In the genomic region with DNA sequence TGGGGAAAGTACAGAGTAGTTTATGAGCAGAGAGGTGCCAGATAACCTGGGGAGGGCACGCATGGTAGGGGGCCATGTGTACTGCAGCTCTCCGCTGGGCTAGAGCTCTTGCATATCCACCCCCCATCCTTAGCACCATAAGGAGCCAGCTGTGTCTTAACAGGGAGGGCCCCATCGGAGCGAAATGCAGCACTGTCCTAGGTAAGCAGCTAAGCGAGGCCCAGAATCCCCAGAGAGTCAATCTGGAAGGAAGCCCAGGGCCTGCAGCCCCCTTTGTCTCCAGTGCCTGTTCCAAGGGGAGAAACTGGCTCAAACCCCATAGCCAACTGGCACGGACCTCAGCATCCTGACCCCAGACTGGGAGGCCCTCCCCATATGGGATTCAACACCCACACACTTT, we compare ENCODE assay signal across 20 mouse cellular contexts. TPM values are rescaled to one million over a fixed set of nuclear protein-coding genes. Genes with fewer than 3 reads are reported as not detected.
DNase-seq lines count a peak whose midpoint lies in the region; ATAC-seq lines count a peak whose summit lies in the region.
"Had no signal": no experiment of that assay in that cellular context is flagged by ENCODE, and none has a peak within 500 bp of the region (broad histone marks: within the 10 kb centered on the region; RNA-seq: fewer than 3 reads in every experiment).

No protein-coding gene starts in this region.

- ATAC-seq in hindbrain, embryonic 13.5 days (ENCODE audit: low FRiP score), result peak; percentile 59; the same call in 1 of the 2 replicates
- 0 out of 2 replicates have a peak, but pooled peaks have one; percentile 37 for ATAC-seq in midbrain, embryonic 15.5 days (replicated peaks)
- no peak for ATAC-seq in midbrain, embryonic 11.5 days (ENCODE audit: low FRiP score)
- ATAC-seq in hindbrain, embryonic 16.5 days, result peak; percentile 69
- peak; percentile 63; the same call in 1 of the 2 replicates for ATAC-seq in neural tube, embryonic 15.5 days (ENCODE audit: low FRiP score)
- ATAC-seq: liver, postnatal 0 days had no signal

- H3K4me2 ChIP-seq in hindbrain, embryonic 13.5 days, result no peak overlapping the region
- H3K4me2 ChIP-seq in midbrain, embryonic 15.5 days, result no peak overlapping the region
- H3K4me2 ChIP-seq in midbrain, embryonic 11.5 days, result no peak overlapping the region
- H3K4me2 ChIP-seq in hindbrain, embryonic 16.5 days (ENCODE audit: low read length), result no peak overlapping the region
- no peak overlapping the region for H3K4me2 ChIP-seq in neural tube, embryonic 15.5 days

- DNase-seq in hindbrain, embryonic 10.5 days (ENCODE audit: low spot score), result no peak
- DNase-seq in midbrain, embryonic 11.5 days (ENCODE audit: low spot score, missing footprints), result no peak
- DNase-seq in yolk sac, embryonic 10.5 days (ENCODE audit: low spot score), result no peak
- DNase-seq: cerebellum, adult 8-10 months; gastrocnemius, postnatal 36 days; kidney, adult 11 months; liver, postnatal 0 days; lung, postnatal 14 days; right cerebral cortex, postnatal 25 days had no signal

- H3K27me3 ChIP-seq in hindbrain, embryonic 13.5 days, result peaks cover 8% of the 10 kb centered on the region; the same call in 1 of the 2 replicates
- no peaks in the 10 kb centered on the region for H3K27me3 ChIP-seq in hindbrain, embryonic 10.5 days (ENCODE audit: insufficient read depth, poor library complexity, severe bottlenecking)
- H3K27me3 ChIP-seq in midbrain, embryonic 15.5 days (replicated peaks), result no peaks in the 10 kb centered on the region
- H3K27me3 ChIP-seq in midbrain, embryonic 11.5 days (ENCODE audit: control insufficient read depth, insufficient read depth, low read length), result no peaks in the 10 kb centered on the region
- no peaks in the 10 kb centered on the region for H3K27me3 ChIP-seq in hindbrain, embryonic 16.5 days (replicated peaks; ENCODE audit: control insufficient read depth, insufficient read depth, low read length)
- H3K27me3 ChIP-seq in neural tube, embryonic 15.5 days (replicated peaks), result no peaks in the 10 kb centered on the region
- H3K27me3 ChIP-seq: megakaryocyte, embryonic 14.5 days had no signal

- H3K27ac ChIP-seq in hindbrain, embryonic 13.5 days, result no peak overlapping the region
- no peak overlapping the region for H3K27ac ChIP-seq in hindbrain, embryonic 10.5 days
- no peak overlapping the region for H3K27ac ChIP-seq in midbrain, embryonic 15.5 days
- H3K27ac ChIP-seq in midbrain, embryonic 11.5 days (ENCODE audit: low read depth, low read length), result no peak overlapping the region
- no peak overlapping the region for H3K27ac ChIP-seq in hindbrain, embryonic 16.5 days (ENCODE audit: low read depth, low read length)
- no peak overlapping the region for H3K27ac ChIP-seq in neural tube, embryonic 15.5 days (replicated peaks)
- H3K27ac ChIP-seq: stomach, postnatal 0 days had no signal

- H3K4me1 ChIP-seq in hindbrain, embryonic 13.5 days (replicated peaks), result peaks cover 9% of the 10 kb centered on the region
- 0 out of 2 replicates have a peak, but pooled peaks cover 3% of the 10 kb centered on the region for H3K4me1 ChIP-seq in hindbrain, embryonic 10.5 days (replicated peaks)
- H3K4me1 ChIP-seq in midbrain, embryonic 15.5 days, result no peaks in the 10 kb centered on the region
- H3K4me1 ChIP-seq in midbrain, embryonic 11.5 days (ENCODE audit: control insufficient read depth, insufficient read depth, low read length), result no peaks in the 10 kb centered on the region
- peaks cover 3% of the 10 kb centered on the region; the same call in 1 of the 2 replicates for H3K4me1 ChIP-seq in hindbrain, embryonic 16.5 days (ENCODE audit: control insufficient read depth, insufficient read depth, low read depth, low read length)
- H3K4me1 ChIP-seq in neural tube, embryonic 15.5 days, result peaks cover 5% of the 10 kb centered on the region; the same call in 1 of the 2 replicates
- H3K4me1 ChIP-seq: megakaryocyte, embryonic 14.5 days had no signal

- no peak overlapping the region for H3K9ac ChIP-seq in hindbrain, embryonic 13.5 days
- H3K9ac ChIP-seq in midbrain, embryonic 15.5 days, result no peak overlapping the region
- H3K9ac ChIP-seq in midbrain, embryonic 11.5 days (ENCODE audit: low read length), result no peak overlapping the region
- H3K9ac ChIP-seq in hindbrain, embryonic 16.5 days (ENCODE audit: low read depth, low read length), result no peak overlapping the region
- no peak overlapping the region for H3K9ac ChIP-seq in neural tube, embryonic 15.5 days (replicated peaks)
- H3K9ac ChIP-seq: liver, postnatal 0 days had no signal

- H3K36me3 ChIP-seq in hindbrain, embryonic 13.5 days, result no peaks in the 10 kb centered on the region
- no peaks in the 10 kb centered on the region for H3K36me3 ChIP-seq in hindbrain, embryonic 10.5 days
- no peaks in the 10 kb centered on the region for H3K36me3 ChIP-seq in midbrain, embryonic 15.5 days (replicated peaks)
- no peaks in the 10 kb centered on the region for H3K36me3 ChIP-seq in midbrain, embryonic 11.5 days (ENCODE audit: control insufficient read depth, insufficient read depth, low read length)
- H3K36me3 ChIP-seq in hindbrain, embryonic 16.5 days (ENCODE audit: control insufficient read depth, insufficient read depth, low read length), result no peaks in the 10 kb centered on the region
- H3K36me3 ChIP-seq in neural tube, embryonic 15.5 days, result no peaks in the 10 kb centered on the region

- whole genome bisulfite sequencing in hindbrain, embryonic 13.5 days, result 41% methylated on average over 6 of the region's 6 CpGs
- 65% methylated on average over 6 of the region's 6 CpGs for WGBS in hindbrain, embryonic 10.5 days
- 50% methylated on average over 6 of the region's 6 CpGs for WGBS in midbrain, embryonic 15.5 days
- 59% methylated on average over 6 of the region's 6 CpGs for WGBS in midbrain, embryonic 11.5 days
- WGBS in hindbrain, embryonic 16.5 days, result 30% methylated on average over 6 of the region's 6 CpGs
- WGBS in neural tube, embryonic 15.5 days, result 39% methylated on average over 6 of the region's 6 CpGs

- no peaks in the 10 kb centered on the region for H3K9me3 ChIP-seq in hindbrain, embryonic 13.5 days
- H3K9me3 ChIP-seq in hindbrain, embryonic 10.5 days, result no peaks in the 10 kb centered on the region
- no peaks in the 10 kb centered on the region for H3K9me3 ChIP-seq in midbrain, embryonic 15.5 days
- no peaks in the 10 kb centered on the region for H3K9me3 ChIP-seq in midbrain, embryonic 11.5 days (ENCODE audit: control insufficient read depth, low read length)
- no peaks in the 10 kb centered on the region for H3K9me3 ChIP-seq in hindbrain, embryonic 16.5 days (ENCODE audit: control insufficient read depth, low read length)
- H3K9me3 ChIP-seq in neural tube, embryonic 15.5 days (replicated peaks), result no peaks in the 10 kb centered on the region
- H3K9me3 ChIP-seq: megakaryocyte, embryonic 14.5 days had no signal

- no peak overlapping the region for H3K4me3 ChIP-seq in hindbrain, embryonic 13.5 days
- no peak overlapping the region for H3K4me3 ChIP-seq in hindbrain, embryonic 10.5 days
- no peak overlapping the region for H3K4me3 ChIP-seq in midbrain, embryonic 15.5 days
- H3K4me3 ChIP-seq in midbrain, embryonic 11.5 days (ENCODE audit: low read depth, low read length), result no peak overlapping the region
- no peak overlapping the region for H3K4me3 ChIP-seq in hindbrain, embryonic 16.5 days (ENCODE audit: low read length)
- no peak overlapping the region for H3K4me3 ChIP-seq in neural tube, embryonic 15.5 days (replicated peaks)
- H3K4me3 ChIP-seq: megakaryocyte, embryonic 14.5 days had no signal

RNA-seq across cellular contexts. Expression of a gene that starts 23.3 kb away (rescaled TPM):
- 0.58 and 0.75 TPM in 2 replicates for polyA plus RNA-seq in hindbrain, embryonic 13.5 days (2015; fragmentation: Nextera tagmentation; extraction: Ambion mirVana)
- polyA plus RNA-seq in hindbrain, embryonic 10.5 days (2016; fragmentation: Nextera tagmentation; extraction: Ambion mirVana), result 0.09 TPM in 1 of 2 replicates, not detected in the other
- polyA plus RNA-seq in midbrain, embryonic 15.5 days (2015; fragmentation: Nextera tagmentation; extraction: Ambion mirVana), result 0.61 and 1.2 TPM in 2 replicates
- polyA plus RNA-seq in midbrain, embryonic 11.5 days (2014; fragmentation: Nextera tagmentation; extraction: Ambion mirVana), result 0.70 and 0.92 TPM in 2 replicates
- 0.66 and 0.67 TPM in 2 replicates for polyA plus RNA-seq in hindbrain, embryonic 16.5 days (2015; fragmentation: Nextera tagmentation; extraction: Ambion mirVana)
- 0.26 and 0.38 TPM in 2 replicates for polyA plus RNA-seq in neural tube, embryonic 15.5 days (2015; fragmentation: Nextera tagmentation; extraction: Ambion mirVana)
- polyA plus RNA-seq: C2C12; embryonic facial prominence, embryonic 11.5 days; kidney, embryonic 16.5 days; large intestine, adult 2 months; liver, adult 2 months; liver, postnatal 0 days; stomach, postnatal 0 days had no signal
